Mouse (Mus musculus) neural tube, embryonic 15.5 days (tissue): ENCODE data around the gene Efna2. TPM values are rescaled to one million over a fixed set of nuclear protein-coding genes. Genes with fewer than 3 reads are reported as not detected.
A peak's percentile ranks its signal among the peaks of the same experiment; 100 is the strongest.

Experiments
- ATAC-seq: fragments of 200-750 bp; cut with Nextera tagmentation; 2 replicates; pipeline ENCODE4 v1.8.0; 2017; ENCODE audit warnings: mild to moderate bottlenecking, moderate TSS enrichment, moderate library complexity; ENCODE audit not compliant: low FRiP score
- H3K27ac ChIP-seq: fragments of 300-500 bp; sonication (generic); replicated peaks from 2 replicates; pipeline ENCODE4 v1.5.1; 2015; ENCODE audit warnings: mild to moderate bottlenecking, inconsistent platforms
- H3K27me3 ChIP-seq: fragments of 300-500 bp; sonication (generic); replicated peaks from 2 replicates; pipeline ENCODE4 v1.6.1; 2015; ENCODE audit warnings: inconsistent platforms
- H3K36me3 ChIP-seq: fragments of 300-500 bp; sonication (generic); 2 replicates; pipeline ENCODE4 v1.6.1; 2015; ENCODE audit warnings: inconsistent platforms
- H3K4me1 ChIP-seq: fragments of 300-500 bp; sonication (generic); 2 replicates; pipeline ENCODE4 v1.6.1; 2015; ENCODE audit warnings: inconsistent platforms
- H3K4me2 ChIP-seq: fragments of 300-500 bp; sonication (generic); 2 replicates; pipeline ENCODE4 v1.6.1; 2015; ENCODE audit warnings: inconsistent platforms, mild to moderate bottlenecking, moderate library complexity
- H3K4me3 ChIP-seq: fragments of 300-500 bp; sonication (generic); replicated peaks from 2 replicates; pipeline ENCODE4 v1.5.1; 2015; ENCODE audit warnings: mild to moderate bottlenecking, inconsistent platforms
- H3K9ac ChIP-seq: fragments of 300-500 bp; sonication (generic); replicated peaks from 2 replicates; pipeline ENCODE4 v1.6.1; 2015; ENCODE audit warnings: mild to moderate bottlenecking, inconsistent platforms
- H3K9me3 ChIP-seq: fragments of 300-500 bp; sonication (generic); replicated peaks from 2 replicates; pipeline ENCODE4 v1.6.1; 2016; ENCODE audit warnings: inconsistent platforms
- WGBS: fragments of 180-500 bp; shearing (Covaris S2); methylation state at CpG from one replicate; pipeline ENCODE4 v1.1.7; 2015; ENCODE audit warnings: mixed read lengths; 5-methylcytosine and 5-hydroxymethylcytosine counted together
- polyA plus RNA-seq: library from polyadenylated mRNA; unstranded; fragments of >200 nt; fragmentation: Nextera tagmentation; extraction: Ambion mirVana; gene quantifications from 2 replicates; pipeline ENCODE4 v1.2.1, GENCODE M21; 2015

The Efna2 gene
- polyA plus RNA-seq, 1 experiment from 2014 or later: 31.2 TPM

GRCm38 (mm10) chr10:80186649-80187048 is 7.4 kb downstream of the Efna2 start:
- H3K36me3 ChIP-seq: peaks cover 24% of the 10 kb centered on the region
- H3K4me2 ChIP-seq: no peak overlapping the region
- no peak overlapping the region for H3K27ac ChIP-seq
- WGBS: 31% methylated on average over 27 of the region's 27 CpGs
- H3K9ac ChIP-seq: no peak overlapping the region
- peaks cover 24% of the 10 kb centered on the region for H3K4me1 ChIP-seq
- H3K4me3 ChIP-seq: no peak overlapping the region
- H3K27me3 ChIP-seq: 0 out of 2 replicates have a peak, but pooled peaks cover 3% of the 10 kb centered on the region
- no peak for ATAC-seq
- H3K9me3 ChIP-seq: no peaks in the 10 kb centered on the region

GRCm38 (mm10) chr10:80187739-80188138 is 8.5 kb downstream of the Efna2 start:
- Histone ChIP-seq H3K4me1 (peaks cover 15% of the 10 kb centered on the region), H3K36me3 (peaks cover 20% of the 10 kb centered on the region), H3K27me3 (0 out of 2 replicates have a peak, but pooled peaks cover 3% of the 10 kb centered on the region), H3K4me2 (no peak overlapping the region), H3K9ac (no peak overlapping the region), H3K27ac (no peak overlapping the region), H3K4me3 (no peak overlapping the region), H3K9me3 (no peaks in the 10 kb centered on the region)
- 90% methylated on average over 10 of the region's 10 CpGs for WGBS
- no peak for ATAC-seq

- Histone ChIP-seq H3K4me2 (no peak overlapping the region), H3K36me3 (peaks cover 20% of the 10 kb centered on the region), H3K9me3 (no peaks in the 10 kb centered on the region), H3K27me3 (0 out of 2 replicates have a peak, but pooled peaks cover 3% of the 10 kb centered on the region), H3K4me1 (peaks cover 15% of the 10 kb centered on the region), H3K27ac (no peak overlapping the region), H3K9ac (no peak overlapping the region), H3K4me3 (no peak overlapping the region)
- 76% methylated on average over 15 of the region's 15 CpGs for WGBS
- no peak for ATAC-seq
Observed at GRCm38 (mm10) chr10:80188453-80189024, 9.3 kb downstream of the Efna2 start.

GRCm38 (mm10) chr10:80189999-80190398 is 10.7 kb downstream of the Efna2 start:
- H3K27ac ChIP-seq: peak overlapping the region; percentile 73
- H3K9ac ChIP-seq: peak overlapping the region; percentile 33
- peaks cover 15% of the 10 kb centered on the region for H3K4me1 ChIP-seq
- no peak for ATAC-seq
- WGBS: 5% methylated on average over 21 of the region's 21 CpGs
- peaks cover 20% of the 10 kb centered on the region for H3K36me3 ChIP-seq
- 0 out of 2 replicates have a peak, but pooled peaks cover 3% of the 10 kb centered on the region for H3K27me3 ChIP-seq
- H3K4me2 ChIP-seq: peak overlapping the region; percentile 57
- peak overlapping the region; percentile 35 for H3K4me3 ChIP-seq
- no peaks in the 10 kb centered on the region for H3K9me3 ChIP-seq

- Histone ChIP-seq H3K36me3 (peaks cover 20% of the 10 kb centered on the region), H3K4me2 (peak overlapping the region; percentile 57), H3K4me3 (peak overlapping the region; percentile 35), H3K9ac (peak overlapping the region; percentile 33), H3K27ac (peak overlapping the region; percentile 73), H3K27me3 (0 out of 2 replicates have a peak, but pooled peaks cover 3% of the 10 kb centered on the region), H3K4me1 (peaks cover 15% of the 10 kb centered on the region), H3K9me3 (no peaks in the 10 kb centered on the region)
- ATAC-seq: peak; percentile 36; the same call in 1 of the 2 replicates
- under 1% methylated on average over 47 of the region's 48 CpGs for WGBS
Observed at GRCm38 (mm10) chr10:80190491-80191051, 11.3 kb downstream of the Efna2 start.

- H3K9ac ChIP-seq: no peak overlapping the region
- no peak overlapping the region for H3K4me3 ChIP-seq
- H3K27ac ChIP-seq: no peak overlapping the region
- 74% methylated on average over 6 of the region's 6 CpGs for WGBS
- H3K4me1 ChIP-seq: peaks cover 15% of the 10 kb centered on the region
- no peak overlapping the region for H3K4me2 ChIP-seq
- ATAC-seq: no peak
- H3K27me3 ChIP-seq: 0 out of 2 replicates have a peak, but pooled peaks cover 3% of the 10 kb centered on the region
- peaks cover 3% of the 10 kb centered on the region; the same call in 1 of the 2 replicates for H3K36me3 ChIP-seq
- no peaks in the 10 kb centered on the region for H3K9me3 ChIP-seq
Observed at GRCm38 (mm10) chr10:80193976-80194375, 14.7 kb downstream of the Efna2 start.

GRCm38 (mm10) chr10:80194441-80194840 is 15.2 kb downstream of the Efna2 start:
- Histone ChIP-seq H3K27ac (no peak overlapping the region), H3K4me2 (no peak overlapping the region), H3K36me3 (no peaks in the 10 kb centered on the region), H3K4me3 (no peak overlapping the region), H3K9ac (no peak overlapping the region), H3K27me3 (no peaks in the 10 kb centered on the region), H3K9me3 (no peaks in the 10 kb centered on the region), H3K4me1 (peaks cover 16% of the 10 kb centered on the region)
- ATAC-seq: no peak
- 54% methylated on average over 8 of the region's 8 CpGs for WGBS

- no peaks in the 10 kb centered on the region for H3K9me3 ChIP-seq
- ATAC-seq: no peak
- H3K27me3 ChIP-seq: no peaks in the 10 kb centered on the region
- no peaks in the 10 kb centered on the region for H3K36me3 ChIP-seq
- H3K4me3 ChIP-seq: no peak overlapping the region
- H3K4me1 ChIP-seq: 0 out of 2 replicates have a peak, but pooled peaks cover 3% of the 10 kb centered on the region
- H3K27ac ChIP-seq: no peak overlapping the region
- no peak overlapping the region for H3K9ac ChIP-seq
- H3K4me2 ChIP-seq: no peak overlapping the region
- 93% methylated on average over 1 of the region's 1 CpGs for WGBS
Observed at GRCm38 (mm10) chr10:80196167-80196566, 16.9 kb downstream of the Efna2 start.

GRCm38 (mm10) chr10:80196778-80197581 is 17.7 kb downstream of the Efna2 start:
- 0 out of 2 replicates have a peak, but pooled peaks cover 3% of the 10 kb centered on the region for H3K4me1 ChIP-seq
- no peaks in the 10 kb centered on the region for H3K9me3 ChIP-seq
- no peak for ATAC-seq
- H3K27ac ChIP-seq: no peak overlapping the region
- 71% methylated on average over 33 of the region's 33 CpGs for WGBS
- H3K27me3 ChIP-seq: no peaks in the 10 kb centered on the region
- H3K4me3 ChIP-seq: no peak overlapping the region
- H3K9ac ChIP-seq: no peak overlapping the region
- H3K36me3 ChIP-seq: no peaks in the 10 kb centered on the region
- H3K4me2 ChIP-seq: no peak overlapping the region

- no peak overlapping the region for H3K27ac ChIP-seq
- no peaks in the 10 kb centered on the region for H3K36me3 ChIP-seq
- H3K4me2 ChIP-seq: no peak overlapping the region
- ATAC-seq: peak; percentile 67
- H3K27me3 ChIP-seq: no peaks in the 10 kb centered on the region
- 0 out of 2 replicates have a peak, but pooled peaks cover 3% of the 10 kb centered on the region for H3K4me1 ChIP-seq
- H3K9ac ChIP-seq: no peak overlapping the region
- WGBS: 50% methylated on average over 3 of the region's 3 CpGs
- H3K9me3 ChIP-seq: no peaks in the 10 kb centered on the region
- no peak overlapping the region for H3K4me3 ChIP-seq
Observed at GRCm38 (mm10) chr10:80199440-80200008, 20.2 kb downstream of the Efna2 start.

GRCm38 (mm10) chr10:80200485-80200884 is 21.2 kb downstream of the Efna2 start:
- Histone ChIP-seq H3K9ac (no peak overlapping the region), H3K9me3 (no peaks in the 10 kb centered on the region), H3K4me3 (no peak overlapping the region), H3K4me2 (no peak overlapping the region), H3K4me1 (0 out of 2 replicates have a peak, but pooled peaks cover 3% of the 10 kb centered on the region), H3K36me3 (no peaks in the 10 kb centered on the region), H3K27ac (no peak overlapping the region), H3K27me3 (no peaks in the 10 kb centered on the region)
- 83% methylated on average over 6 of the region's 6 CpGs for WGBS
- ATAC-seq: no peak
